Mouse (Mus musculus) midbrain, embryonic 16.5 days (tissue): ENCODE measurements at regions not wholly inside any gene's neighbourhood (a gene's known extent, or its start where the extent isn't known, plus 50 kb on each side); places are given as distances from the start of the nearest gene placed in this dataset.

ENCODE experiments used
- ATAC-seq: fragments of 200-750 bp; cut with Nextera tagmentation; 2 replicates; pipeline ENCODE4 v1.8.0; 2017; ENCODE audit warnings: moderate TSS enrichment
- H3K27ac ChIP-seq: fragments of 300-500 bp; sonication (generic); 2 replicates; pipeline ENCODE4 v1.5.1; 2014; ENCODE audit warnings: mild to moderate bottlenecking, low read length, mixed read lengths
- H3K27me3 ChIP-seq: fragments of 300-500 bp; sonication (generic); 2 replicates; pipeline ENCODE4 v1.6.1; 2014; ENCODE audit warnings: low read depth, low read length, mixed read lengths; ENCODE audit not compliant: control insufficient read depth, insufficient read depth
- H3K36me3 ChIP-seq: fragments of 300-500 bp; sonication (generic); 2 replicates; pipeline ENCODE4 v1.6.1; 2014; ENCODE audit warnings: mild to moderate bottlenecking, low read length, moderate library complexity, mixed read lengths; ENCODE audit not compliant: control insufficient read depth, insufficient read depth
- H3K4me1 ChIP-seq: fragments of 300-500 bp; sonication (generic); 2 replicates; pipeline ENCODE4 v1.6.1; 2014; ENCODE audit warnings: mild to moderate bottlenecking, low read length, mixed read lengths; ENCODE audit not compliant: control insufficient read depth, insufficient read depth
- H3K4me2 ChIP-seq: fragments of 300-500 bp; sonication (generic); 2 replicates; pipeline ENCODE4 v1.6.1; 2014; ENCODE audit warnings: mild to moderate bottlenecking, low read length, mixed read lengths
- H3K4me3 ChIP-seq: fragments of 300-500 bp; sonication (generic); 2 replicates; pipeline ENCODE4 v1.5.1; 2014; ENCODE audit warnings: low read depth, mild to moderate bottlenecking, low read length, moderate library complexity, mixed read lengths
- H3K9ac ChIP-seq: fragments of 300-500 bp; sonication (generic); 2 replicates; pipeline ENCODE4 v1.6.1; 2014; ENCODE audit warnings: low read depth, low read length, mixed read lengths
- H3K9me3 ChIP-seq: fragments of 300-500 bp; sonication (generic); replicated peaks from 2 replicates; pipeline ENCODE4 v1.6.1; 2014; ENCODE audit warnings: mild to moderate bottlenecking, low read length, mixed read lengths; ENCODE audit not compliant: control insufficient read depth, poor library complexity, severe bottlenecking
- WGBS: fragments of 180-500 bp; shearing (Covaris S2); extraction: QIAGEN DNeasy Blood & Tissue Kit; methylation state at CpG from one replicate; pipeline ENCODE4 v1.1.7; 2014; 5-methylcytosine and 5-hydroxymethylcytosine counted together

DNA sequence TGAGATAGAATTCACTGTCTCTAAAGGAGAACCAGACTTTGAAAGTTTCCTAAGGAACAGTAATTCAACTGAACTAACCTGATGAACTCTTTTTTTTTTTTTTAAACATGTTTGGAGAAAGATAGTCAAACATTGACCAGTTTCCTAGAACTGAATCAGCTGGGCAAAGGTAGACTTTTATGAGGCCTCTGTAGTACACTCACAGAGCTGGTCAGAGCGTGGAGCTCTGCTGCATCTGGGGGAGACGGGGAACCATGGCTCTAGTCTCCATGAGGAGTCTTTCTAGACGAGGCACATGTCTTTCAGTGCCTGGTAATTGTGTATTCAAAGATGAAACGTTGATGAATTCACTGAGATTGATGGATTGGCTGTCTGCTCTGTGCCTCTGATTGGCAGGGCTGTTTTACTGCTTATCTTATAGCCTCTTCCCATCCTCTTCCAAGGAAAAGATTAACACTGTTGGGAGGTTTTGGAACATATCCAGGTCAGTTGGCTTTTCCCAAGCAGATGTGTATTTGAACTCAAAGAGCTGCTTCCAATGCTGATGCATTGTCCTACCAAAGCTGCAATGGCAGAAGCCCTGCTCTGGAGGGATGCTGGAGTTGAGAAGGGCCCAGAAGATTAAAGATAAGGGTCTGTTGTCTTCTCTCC is 122.5 kb upstream of the Maf start:
- Histone ChIP-seq H3K9ac (no peak overlapping the region), H3K4me3 (no peak overlapping the region), H3K9me3 (no peaks in the 10 kb centered on the region), H3K36me3 (no peaks in the 10 kb centered on the region), H3K27ac (no peak overlapping the region), H3K27me3 (no peaks in the 10 kb centered on the region), H3K4me2 (no peak overlapping the region), H3K4me1 (no peaks in the 10 kb centered on the region)
- 71% methylated on average over 4 of the region's 4 CpGs for WGBS
- no peak for ATAC-seq

DNA sequence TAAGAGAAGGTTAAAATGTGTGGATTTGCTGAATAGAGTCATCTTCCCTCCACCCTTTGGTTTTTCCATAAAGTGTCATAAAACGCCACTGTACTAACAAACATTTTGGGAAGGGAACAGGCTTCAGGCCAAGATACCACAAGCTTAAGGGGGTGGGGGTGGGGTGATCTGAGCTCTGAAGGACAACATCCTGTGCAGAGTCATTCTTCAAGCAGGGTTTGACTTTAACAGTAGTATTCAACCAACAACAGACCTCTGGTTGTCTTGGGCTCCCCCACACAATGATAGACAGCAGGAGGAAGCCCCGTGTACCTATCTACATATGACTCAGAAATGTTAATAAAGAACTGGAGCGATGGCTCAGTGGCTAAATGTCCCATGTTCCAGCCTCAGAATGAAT is 118.9 kb upstream of the Maf start:
- Histone ChIP-seq H3K4me1 (no peaks in the 10 kb centered on the region), H3K9me3 (no peaks in the 10 kb centered on the region), H3K4me2 (no peak overlapping the region), H3K27me3 (no peaks in the 10 kb centered on the region), H3K9ac (no peak overlapping the region), H3K4me3 (no peak overlapping the region), H3K27ac (no peak overlapping the region), H3K36me3 (no peaks in the 10 kb centered on the region)
- 83% methylated on average over 3 of the region's 3 CpGs for WGBS
- no peak for ATAC-seq

DNA sequence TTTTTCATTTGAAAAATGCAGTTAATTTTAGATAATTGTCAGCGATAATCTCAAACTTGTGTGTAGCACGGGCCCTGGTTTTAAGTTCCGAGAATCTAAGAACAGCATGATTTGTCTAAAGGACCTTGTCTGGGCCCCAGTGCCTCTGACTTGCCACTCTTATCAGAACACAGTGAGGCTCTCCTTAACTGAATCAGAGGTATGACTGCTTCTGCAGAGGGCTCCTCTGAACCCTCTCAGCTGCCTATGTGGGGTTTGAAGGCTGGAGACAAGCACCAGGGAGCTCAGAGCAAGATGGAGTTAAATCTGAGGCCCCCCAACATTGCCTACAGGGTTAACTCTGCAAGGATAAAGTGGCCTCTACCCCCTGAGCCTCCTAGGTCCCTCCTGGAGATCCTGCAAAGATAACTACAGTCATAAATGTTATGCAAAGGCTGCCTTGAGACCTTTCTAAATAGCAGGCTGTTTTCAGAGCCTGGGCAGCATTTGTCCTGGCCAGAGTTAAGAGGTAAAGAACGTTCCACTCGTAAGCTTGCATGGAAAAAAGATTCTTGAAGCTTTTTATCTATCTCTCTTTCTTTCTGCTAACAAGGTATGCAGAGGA is 118.4 kb upstream of the Maf start:
- Histone ChIP-seq H3K4me2 (no peak overlapping the region), H3K4me1 (no peaks in the 10 kb centered on the region), H3K4me3 (no peak overlapping the region), H3K27ac (no peak overlapping the region), H3K9ac (no peak overlapping the region), H3K36me3 (no peaks in the 10 kb centered on the region), H3K27me3 (no peaks in the 10 kb centered on the region), H3K9me3 (no peaks in the 10 kb centered on the region)
- WGBS, result 84% methylated on average over 5 of the region's 5 CpGs
- no peak for ATAC-seq

DNA sequence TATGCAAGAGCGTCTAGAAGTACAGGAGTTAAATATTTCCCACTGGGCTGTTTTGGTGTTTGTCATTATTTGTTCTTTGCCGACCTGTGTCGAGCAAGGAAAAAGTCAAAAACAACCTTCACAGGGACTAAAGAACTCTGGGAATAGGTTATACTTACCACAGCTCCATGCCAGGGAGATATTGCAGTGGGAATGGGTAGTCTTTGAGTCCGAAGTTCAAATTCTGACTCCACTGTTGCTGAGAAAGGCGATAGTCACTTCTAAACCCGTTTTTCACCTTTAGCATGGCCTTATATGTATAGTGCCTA is 116.8 kb upstream of the Maf start:
- 89% methylated on average over 6 of the region's 6 CpGs for WGBS
- Histone ChIP-seq H3K4me1 (no peaks in the 10 kb centered on the region), H3K9me3 (no peaks in the 10 kb centered on the region), H3K4me3 (no peak overlapping the region), H3K4me2 (no peak overlapping the region), H3K27me3 (no peaks in the 10 kb centered on the region), H3K9ac (no peak overlapping the region), H3K36me3 (no peaks in the 10 kb centered on the region), H3K27ac (no peak overlapping the region)
- ATAC-seq, result no peak

DNA sequence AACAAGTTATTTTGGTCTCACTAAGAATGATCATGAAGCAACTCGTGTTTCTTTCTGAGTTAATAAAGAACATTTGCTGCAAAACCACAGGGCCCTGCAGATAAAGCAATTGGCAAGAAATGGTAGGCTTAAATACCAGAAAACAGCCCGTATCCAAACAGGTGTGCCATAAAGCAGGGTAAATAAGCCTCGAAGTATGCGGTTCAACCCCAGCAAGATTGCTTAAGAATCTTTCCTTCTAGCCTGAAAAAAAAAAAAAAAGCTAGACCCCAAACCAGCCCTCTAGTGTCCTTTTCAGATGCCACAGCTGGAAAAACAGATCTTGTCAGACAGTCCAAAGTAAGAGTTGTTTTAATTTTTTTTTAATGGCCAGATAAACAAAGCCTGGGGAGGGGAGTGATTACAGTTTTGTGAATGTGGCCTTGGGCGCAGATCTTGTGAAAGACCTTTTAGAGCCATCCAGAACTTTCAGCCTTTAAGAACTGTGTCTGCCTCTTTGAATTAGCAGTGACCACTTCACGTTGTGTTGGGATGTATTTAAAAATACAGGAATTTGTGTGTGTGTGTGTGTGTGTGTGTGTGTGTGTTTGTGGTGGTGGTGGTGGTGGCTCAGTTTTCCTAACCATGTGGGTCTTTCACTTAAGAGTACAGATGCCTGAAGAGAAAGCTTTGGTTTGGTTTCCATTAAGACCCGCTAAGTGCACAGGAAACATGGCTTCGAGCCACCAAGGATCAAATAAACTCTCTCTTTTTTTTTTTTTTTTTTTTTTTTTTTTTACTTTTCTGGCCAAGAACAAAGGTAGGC is 116.3 kb upstream of the Maf start:
- Histone ChIP-seq H3K9me3 (no peaks in the 10 kb centered on the region), H3K4me3 (no peak overlapping the region), H3K9ac (no peak overlapping the region), H3K4me1 (no peaks in the 10 kb centered on the region), H3K4me2 (no peak overlapping the region), H3K27ac (no peak overlapping the region), H3K27me3 (no peaks in the 10 kb centered on the region), H3K36me3 (no peaks in the 10 kb centered on the region)
- WGBS, result 89% methylated on average over 8 of the region's 8 CpGs
- no peak for ATAC-seq

DNA sequence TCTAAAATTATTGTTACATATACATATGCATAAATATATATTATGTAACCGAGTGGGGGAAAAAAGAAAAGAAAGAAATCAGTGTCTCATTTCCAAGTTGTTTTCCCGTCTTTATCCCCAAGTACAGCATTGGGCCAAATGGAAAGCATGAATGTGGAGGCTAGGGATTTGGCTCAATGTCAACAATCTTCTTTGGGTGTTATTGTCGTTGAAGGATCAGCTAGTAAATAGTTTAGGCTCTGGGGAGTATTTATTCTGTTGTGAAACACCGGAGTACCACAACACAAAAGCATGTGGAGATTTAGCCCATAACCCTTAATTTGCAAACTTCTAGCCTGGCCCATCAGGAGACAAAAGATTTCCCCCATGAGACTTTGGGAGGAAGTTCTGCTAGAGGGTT is 105.8 kb upstream of the Maf start:
- Histone ChIP-seq H3K9me3 (no peaks in the 10 kb centered on the region), H3K4me3 (no peak overlapping the region), H3K9ac (no peak overlapping the region), H3K4me1 (no peaks in the 10 kb centered on the region), H3K27me3 (no peaks in the 10 kb centered on the region), H3K4me2 (no peak overlapping the region), H3K27ac (no peak overlapping the region), H3K36me3 (no peaks in the 10 kb centered on the region)
- ATAC-seq, result no peak
- 60% methylated on average over 4 of the region's 4 CpGs for WGBS

DNA sequence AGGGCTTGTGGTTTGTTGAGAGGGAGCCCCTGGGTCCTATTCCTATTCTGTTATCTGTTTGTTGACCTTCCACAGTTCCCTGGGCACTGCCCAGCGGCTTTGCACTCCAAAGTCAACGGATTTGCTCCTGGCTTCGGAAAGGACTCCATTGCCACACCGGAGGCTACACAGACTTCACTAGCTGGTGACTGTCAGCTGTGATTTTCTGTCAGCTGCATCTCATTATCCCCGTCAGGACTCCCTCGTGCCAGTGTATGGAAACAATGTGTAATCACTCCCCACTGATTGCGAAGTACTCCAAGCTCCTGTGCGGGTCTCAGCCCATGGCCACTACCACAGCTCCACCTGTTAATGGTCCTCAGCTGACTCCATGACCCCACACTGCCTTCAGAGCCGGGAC is 99.0 kb upstream of the Maf start:
- Histone ChIP-seq H3K4me1 (0 out of 2 replicates have a peak, but pooled peaks cover 2% of the 10 kb centered on the region), H3K4me3 (no peak overlapping the region), H3K27ac (no peak overlapping the region), H3K9me3 (no peaks in the 10 kb centered on the region), H3K9ac (no peak overlapping the region), H3K36me3 (no peaks in the 10 kb centered on the region), H3K4me2 (no peak overlapping the region), H3K27me3 (no peaks in the 10 kb centered on the region)
- no peak for ATAC-seq
- 43% methylated on average over 9 of the region's 9 CpGs for WGBS

DNA sequence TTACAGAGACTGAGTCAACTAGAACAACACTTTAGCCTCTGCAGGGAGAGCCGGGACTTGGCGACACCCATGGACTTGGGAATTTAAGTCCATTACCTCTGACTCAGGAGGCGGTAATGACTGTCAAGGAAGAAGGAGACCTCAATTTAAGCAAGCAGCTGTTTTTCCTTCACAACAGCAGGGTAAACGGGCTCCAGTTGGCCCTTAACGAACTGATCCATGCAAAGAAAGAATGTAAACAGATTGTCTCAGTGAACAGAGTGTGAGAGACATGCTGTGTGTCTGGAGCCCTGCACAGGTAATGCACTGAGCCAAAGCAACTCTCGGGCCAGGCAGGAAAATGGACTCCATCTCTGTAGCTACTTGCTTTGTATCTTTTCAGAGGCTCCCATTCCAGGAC is 98.5 kb upstream of the Maf start:
- Histone ChIP-seq H3K4me2 (no peak overlapping the region), H3K27me3 (no peaks in the 10 kb centered on the region), H3K36me3 (no peaks in the 10 kb centered on the region), H3K4me1 (0 out of 2 replicates have a peak, but pooled peaks cover 2% of the 10 kb centered on the region), H3K9ac (no peak overlapping the region), H3K4me3 (no peak overlapping the region), H3K9me3 (no peaks in the 10 kb centered on the region), H3K27ac (no peak overlapping the region)
- 67% methylated on average over 6 of the region's 6 CpGs for WGBS
- ATAC-seq, result no peak

DNA sequence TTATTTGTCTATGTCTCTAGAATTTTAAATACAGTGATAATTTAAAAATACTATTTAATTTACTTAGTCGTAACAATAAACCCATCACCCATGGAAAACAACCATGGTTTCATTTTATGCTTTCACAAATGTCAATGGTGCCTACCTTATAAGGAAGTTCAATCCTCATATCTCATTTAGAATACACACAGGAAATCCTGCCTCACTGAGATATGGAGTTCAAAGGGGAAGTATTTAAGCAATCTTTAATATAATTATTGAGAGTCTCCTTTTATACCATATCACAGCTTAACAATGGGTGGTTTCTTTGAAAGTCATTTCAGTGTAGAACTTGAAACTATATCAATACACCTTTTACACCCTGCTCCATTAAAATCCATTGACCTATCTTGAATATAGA is 86.0 kb upstream of the Maf start:
- Histone ChIP-seq H3K9me3 (no peaks in the 10 kb centered on the region), H3K27me3 (no peaks in the 10 kb centered on the region), H3K4me2 (no peak overlapping the region), H3K9ac (no peak overlapping the region), H3K4me3 (no peak overlapping the region), H3K4me1 (no peaks in the 10 kb centered on the region), H3K27ac (no peak overlapping the region), H3K36me3 (no peaks in the 10 kb centered on the region)
- 90% methylated on average over 1 of the region's 1 CpGs for WGBS
- ATAC-seq, result no peak
